Mouse (Mus musculus): ENCODE results near the gene Cmip.

Gene Cmip

DNA sequence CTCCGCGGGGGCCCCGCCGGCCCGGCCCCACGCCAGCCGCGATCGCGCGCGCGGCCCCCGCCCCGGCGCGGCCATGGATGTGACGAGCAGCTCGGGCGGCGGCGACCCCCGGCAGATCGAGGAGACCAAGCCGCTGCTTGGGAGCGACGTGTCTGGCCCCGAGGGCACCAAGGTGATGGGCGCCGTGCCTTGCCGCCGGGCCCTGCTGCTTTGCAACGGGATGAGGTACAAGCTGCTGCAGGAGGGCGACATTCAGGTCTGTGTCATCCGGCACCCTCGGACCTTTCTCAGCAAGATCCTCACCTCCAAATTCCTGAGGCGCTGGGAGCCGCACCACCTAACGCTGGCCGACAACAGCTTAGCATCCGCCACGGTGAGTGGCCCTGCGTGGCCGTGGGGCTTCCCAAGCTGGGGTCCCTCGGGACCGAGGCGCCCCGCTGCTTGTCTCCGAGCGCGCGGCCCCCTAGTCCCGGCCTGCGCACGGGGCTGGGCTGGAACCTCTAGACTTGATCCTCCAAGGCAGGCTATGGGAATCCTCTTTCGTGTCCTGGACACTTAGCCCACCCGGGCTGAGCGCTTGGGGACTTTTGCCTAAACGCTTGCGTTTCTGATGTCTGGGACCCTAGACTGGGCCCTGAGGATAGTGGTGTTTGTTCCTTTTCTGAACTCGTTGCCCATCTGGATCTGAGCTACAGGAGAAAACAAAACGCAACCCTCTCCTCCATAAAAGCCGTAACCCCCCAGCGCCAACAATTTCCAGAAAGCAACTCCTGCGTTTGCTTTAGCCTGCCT lies at the start of gene Cmip:
TSS of gene Cmip (plus strand) at position 36 of the 792 bp plus-strand sequence.
- DNase-seq, result peak; percentile 51

DNA sequence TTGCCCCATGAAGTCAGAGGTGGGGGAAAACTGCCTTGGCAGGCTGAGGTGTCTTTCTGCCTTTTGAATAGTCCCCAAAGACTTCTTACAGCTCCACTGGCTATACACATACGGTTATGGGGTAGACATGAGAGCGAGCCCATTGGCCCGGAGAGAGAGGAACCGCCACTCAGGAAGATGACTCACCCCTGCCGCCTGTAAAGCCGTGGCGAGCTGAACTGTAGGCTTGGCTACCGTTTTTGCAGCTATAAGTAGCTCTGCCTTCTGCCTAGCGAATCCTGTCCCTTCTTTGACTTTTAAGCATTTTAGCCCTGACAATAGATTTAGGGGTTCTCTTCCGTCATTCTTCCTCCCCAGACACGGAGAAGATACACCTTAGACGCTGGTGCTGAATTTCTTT lies 47.7 kb upstream of the Cmip start:
- DNase-seq, result no peak

DNA sequence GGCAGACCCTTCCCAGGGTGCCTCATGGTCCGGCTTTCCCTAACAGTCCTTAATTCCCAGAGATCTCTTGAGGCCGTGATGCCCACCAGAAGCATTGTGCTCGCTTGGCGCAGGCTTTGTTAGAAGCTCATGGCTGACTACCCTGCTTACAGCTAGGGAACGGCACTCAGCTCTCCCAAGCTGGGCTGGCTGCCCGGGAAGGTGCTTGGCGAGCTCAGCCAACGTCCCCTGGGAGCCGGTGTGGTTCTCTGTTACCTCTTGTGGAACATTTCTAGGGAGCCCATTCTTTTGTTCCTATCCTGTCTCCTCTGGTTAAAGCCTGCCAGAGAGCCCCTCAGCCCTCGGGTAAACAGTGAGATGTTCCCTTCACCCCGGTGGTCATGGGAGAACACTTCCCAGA lies 44.8 kb upstream of the Cmip start:
- DNase-seq, result peak; percentile 32

DNA sequence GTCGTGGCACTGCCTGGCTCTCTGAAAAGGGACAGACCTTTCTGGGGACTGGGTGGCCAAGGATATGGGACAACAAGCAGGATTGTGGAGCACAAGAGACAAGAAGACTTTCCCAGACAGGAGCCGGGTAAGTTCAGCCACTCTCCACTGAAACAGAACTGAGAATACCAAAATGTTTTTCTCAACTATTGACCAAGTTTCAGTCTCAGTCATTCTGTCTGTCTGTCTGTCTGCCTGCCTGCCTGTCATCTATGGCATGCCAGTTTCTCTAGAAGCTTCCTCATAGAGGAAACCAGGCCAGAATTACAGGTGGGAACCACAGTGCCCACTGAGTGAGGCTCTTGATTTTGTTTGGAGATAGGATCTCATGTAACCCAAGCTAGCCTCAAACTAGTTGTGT lies 39.1 kb upstream of the Cmip start:
- no peak for DNase-seq

DNA sequence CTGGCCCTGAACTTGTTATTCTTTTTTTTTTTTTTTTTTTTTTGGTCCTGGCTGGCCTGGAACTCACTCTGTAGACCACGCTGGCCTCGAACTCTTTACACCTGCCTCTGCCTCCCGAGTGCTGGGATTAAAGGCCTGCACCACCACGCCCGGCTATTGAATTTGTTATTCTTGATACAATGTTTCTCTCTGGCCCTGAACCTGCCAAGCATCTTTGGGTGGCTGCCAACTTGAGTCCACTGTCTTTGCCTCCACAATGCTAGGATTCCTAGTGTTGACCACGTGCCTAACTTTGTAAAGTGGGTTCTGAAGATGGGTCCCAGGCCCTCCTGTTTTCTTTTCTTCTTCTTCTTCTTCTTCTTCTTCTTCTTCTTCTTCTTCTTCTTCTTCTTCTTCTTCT lies 34.5 kb upstream of the Cmip start:
- DNase-seq, result no peak

DNA sequence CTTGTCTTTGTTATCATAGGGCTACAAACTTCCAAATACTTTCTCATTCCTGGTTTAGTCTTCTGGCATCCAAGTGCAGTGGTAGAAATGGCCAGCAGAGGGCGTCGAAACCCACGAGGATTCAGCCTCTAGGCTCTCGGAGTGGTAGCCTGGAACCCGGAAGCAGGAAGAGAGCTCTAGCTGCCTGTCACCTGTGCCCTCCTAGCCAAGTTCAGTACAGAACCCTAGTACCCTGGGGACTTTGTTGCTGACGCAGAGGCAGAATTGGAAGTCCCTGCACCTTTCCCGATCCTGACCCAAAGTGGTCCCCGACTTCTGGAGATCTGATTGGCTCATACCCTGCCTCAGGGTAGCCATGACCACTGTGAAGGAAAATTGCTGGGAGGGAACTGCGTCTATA lies 32.2 kb upstream of the Cmip start:
- DNase-seq, result peak; percentile 78

DNA sequence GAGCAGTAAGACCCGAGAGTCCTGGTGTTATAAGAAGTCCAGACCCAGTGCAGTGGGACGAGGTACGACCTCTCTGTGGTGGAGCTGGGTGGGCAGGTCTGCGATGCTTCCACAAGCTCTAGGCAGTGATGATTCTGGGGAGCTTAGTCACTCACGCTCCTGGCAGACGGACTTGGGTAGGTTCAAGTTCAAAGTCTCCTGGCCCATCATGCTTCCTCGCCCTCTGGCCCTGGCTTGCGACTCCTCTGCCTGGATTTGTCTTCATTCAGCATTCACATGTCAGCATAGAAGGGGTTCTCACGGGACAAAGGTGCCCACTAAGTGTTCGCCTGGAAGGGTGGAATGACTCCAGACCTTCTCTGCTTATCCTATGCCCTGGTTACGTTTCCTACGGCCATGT lies 30.6 kb upstream of the Cmip start:
- DNase-seq, result no peak

DNA sequence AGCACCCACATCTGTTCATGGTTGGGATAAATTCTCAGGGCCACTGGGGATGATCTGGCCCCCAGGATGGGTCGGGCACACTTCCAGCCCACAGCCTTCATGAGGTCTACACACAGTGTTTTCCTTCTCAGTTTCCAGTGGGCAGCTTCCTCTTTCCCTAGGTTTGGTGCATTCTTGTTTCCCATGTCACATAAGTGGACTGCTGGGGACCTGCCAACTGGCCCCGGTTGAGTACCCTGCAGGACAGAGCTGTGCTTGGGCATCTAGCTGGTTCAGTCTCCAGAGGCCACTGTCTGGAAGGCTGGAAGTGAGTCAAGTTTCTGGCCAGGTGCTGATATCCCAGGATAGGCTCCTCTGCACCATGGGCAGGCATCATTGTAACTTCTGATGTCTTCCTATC lies 29.5 kb upstream of the Cmip start:
- DNase-seq, result no peak

DNA sequence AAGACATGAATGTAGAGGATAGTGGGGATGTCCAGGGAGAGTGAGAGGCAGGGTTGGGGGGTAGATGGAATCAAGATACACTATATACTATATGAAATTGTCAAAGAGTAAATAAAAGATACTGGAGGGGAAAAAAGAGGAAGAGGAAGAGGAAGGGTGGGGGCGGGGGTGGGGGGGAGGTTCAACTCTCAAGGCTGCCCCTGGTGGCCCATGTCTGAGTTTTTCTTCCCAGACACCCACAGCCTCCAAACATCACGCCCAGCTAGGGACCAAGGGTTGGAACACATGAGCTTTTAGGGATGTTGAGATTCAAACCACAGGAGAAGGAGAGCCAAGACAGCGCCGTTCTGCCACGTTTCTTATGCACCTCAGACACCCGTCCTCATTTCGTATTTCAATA lies 23.7 kb upstream of the Cmip start:
- no peak for DNase-seq

DNA sequence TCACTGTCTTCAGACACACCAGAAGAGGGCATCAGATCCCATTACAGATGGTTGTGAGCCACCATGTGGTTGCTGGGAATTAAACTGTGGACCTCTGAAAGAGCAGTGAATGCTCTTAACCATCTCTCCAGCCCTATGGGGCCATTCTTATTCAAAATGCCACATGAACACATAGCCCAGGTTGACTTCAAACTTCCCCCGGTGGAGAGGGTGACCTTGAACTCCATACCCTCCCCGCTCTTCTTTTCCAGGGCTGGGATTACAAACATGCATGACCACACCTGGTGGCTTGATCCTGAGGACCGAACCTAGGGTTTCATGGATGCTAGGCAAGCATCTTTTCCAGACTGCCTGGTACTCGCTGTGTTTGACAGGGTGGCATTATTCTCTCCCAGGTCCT lies 20.3 kb upstream of the Cmip start:
- DNase-seq, result no peak

DNA sequence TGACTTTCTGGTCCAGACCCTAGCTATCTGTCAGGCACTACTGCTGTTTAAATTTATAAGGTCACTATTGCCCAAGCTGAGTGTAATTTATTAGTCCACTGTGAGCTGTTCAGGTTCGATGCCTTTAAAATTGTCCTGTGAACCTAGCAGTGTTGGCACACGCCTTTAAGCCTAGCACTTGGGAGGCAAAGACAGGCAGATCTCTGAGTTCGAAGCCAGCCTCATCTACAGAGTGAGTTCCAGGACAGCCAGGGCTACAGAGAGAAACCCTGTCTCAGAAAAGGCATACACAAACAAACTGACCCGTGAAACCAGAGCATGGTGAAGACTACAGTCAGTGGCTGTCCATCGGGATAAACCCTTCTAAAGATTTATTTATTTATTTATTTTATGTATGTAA lies 16.5 kb upstream of the Cmip start:
- no peak for DNase-seq

DNA sequence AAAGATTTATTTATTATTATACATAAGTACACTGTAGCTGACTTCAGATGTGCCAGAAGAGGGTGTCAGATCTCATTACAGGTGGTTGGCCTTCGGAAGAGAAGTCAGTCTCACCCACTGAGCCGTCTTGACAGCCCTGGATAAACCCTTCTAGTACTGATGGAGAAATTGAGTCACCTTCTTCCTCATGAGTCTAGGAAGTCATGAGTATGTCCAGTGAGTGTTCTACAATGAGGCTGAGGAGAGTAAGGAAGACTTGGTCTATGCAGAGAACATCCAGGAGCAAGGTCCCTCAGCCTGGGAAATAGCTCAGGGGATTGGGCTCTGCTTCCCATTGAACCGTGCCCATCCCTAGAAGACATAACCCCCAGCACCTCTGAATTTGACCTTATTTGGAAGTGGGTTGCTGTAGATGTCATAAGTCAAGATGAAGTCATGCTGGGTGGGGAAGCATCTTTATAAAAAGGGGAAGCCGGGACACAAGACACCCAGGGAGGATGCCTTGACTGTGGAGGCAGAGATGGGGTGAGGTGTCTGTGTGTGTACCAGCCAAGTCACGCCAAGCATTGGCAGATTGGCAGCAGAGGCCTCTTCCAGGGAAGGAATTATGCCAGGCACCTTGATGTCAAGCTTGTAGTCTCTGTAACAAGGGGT lies 15.9 kb upstream of the Cmip start:
- DNase-seq, result no peak

DNA sequence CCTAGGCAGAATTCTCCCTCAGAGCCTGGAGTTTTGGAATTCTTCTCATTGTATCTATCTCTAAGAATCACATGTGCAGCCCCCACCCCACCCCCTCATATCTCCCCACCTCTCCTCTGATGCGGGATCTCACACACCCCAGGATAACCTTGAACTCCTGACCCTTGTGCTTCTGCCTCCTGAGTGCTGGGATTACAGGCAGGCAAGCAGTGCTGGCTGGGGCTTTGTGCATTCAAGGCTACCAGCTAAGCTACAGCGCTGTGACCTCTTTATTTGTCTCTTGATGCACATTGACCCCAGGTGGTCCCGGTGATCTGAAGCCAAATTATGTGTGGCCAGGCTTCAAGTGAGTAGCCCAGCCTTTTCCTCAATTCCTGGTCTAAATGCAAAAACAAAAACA lies 15.0 kb upstream of the Cmip start:
- no peak for DNase-seq

DNA sequence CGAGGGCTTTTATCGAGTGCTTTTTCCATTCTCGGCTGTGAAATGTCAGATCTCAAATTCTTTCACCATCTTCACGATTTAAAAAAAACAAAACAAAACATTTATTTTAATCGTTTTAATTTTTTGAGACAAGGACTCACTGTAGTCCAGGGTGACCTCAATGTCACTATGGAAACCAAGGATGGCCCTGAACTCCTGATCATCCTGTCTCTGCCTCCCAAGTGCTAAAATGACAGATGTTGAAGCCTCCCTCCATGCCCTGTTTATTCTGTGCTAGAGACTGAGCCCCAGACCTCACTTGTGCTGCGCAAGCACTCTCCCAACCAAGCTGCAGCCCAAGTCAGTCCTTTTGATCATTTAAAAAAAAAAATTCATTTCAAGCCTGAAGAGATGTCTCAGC lies 14.6 kb upstream of the Cmip start:
- no peak for DNase-seq

DNA sequence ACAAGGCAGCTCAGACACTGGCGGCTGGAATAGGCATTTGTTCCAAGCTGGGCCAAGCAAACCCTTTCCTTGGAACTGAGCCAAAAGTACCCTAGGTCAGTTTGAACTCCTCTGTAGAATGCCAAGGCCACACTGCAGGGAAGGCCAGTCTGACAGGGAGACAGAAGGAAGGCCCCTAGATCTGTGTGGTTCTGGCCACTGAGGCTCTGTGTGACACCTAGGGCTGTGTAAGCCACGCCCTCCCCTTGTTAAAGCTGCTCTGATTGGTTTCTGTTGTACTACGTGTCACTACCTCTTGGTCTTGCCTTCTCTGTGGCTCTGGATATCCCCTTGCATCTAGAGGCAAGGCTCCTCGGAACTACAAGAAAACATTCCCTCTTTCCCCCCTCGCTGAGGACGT lies 12.3 kb upstream of the Cmip start:
- no peak for DNase-seq

DNA sequence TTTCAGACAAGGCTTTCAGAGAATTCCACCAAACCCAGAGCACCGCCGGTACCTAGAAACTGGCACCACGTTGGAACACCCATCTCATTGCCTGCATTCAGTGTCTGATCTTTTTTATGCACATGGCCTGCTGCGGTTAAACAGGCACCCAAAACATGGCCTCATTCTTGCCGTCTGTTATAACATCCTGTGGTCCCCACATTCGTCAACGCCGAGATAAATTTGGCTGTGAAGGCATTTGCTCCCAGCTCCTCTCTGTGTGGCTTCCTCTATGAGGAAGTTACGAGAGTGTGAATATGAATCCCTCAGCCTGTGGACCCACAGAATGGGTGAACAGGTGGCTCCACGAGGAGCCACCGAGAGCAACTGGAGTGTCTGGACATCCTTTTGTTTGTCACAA lies 8.5 kb upstream of the Cmip start:
- DNase-seq, result no peak

DNA sequence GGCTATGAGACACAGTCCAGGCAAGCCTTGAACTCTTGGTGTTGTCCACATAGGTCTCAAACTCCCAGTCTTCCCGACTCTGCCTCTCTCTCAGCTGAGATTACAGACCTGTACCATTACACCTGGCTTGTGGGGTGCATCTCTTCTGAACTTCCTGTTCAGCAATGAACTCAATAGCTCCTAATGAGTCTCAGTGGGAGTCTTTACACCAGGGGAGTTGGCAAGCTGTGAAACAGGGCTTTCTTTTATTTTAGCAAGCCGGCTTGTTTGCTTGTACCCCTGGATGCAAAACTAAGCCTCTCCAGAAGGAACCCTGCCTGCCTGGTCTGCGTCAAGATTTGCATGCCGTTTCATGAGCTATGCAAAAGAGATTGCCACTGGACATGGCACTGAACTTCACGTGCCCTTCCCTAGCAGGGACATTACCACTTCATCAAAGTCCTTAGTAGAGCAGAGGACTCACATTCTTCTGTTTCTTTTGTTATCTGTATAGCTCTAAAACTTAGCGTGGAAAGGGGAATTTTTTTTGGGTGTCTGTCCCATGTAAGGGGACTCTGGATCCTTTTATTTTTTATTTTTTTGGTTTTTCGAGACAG lies 5.7 kb upstream of the Cmip start:
- DNase-seq, result no peak

DNA sequence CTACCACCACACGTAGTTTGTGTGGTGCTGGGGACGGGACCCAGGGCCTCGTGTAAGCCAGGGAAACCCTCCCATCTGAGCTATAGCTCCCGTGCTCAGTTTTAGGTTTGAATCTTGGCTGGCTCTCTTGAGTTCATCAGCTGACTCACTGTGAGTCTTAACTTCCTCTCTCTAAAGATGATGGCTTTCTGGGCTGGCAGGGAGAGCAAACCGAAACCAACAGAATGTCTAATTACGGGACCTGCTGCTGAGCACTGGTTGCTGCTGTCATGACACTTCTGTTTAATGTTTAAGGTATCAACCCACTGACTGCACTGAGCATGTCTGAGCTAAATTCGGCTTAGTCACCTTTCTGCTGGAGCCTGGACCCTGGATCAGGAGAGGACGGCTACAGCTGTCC lies 4.2 kb upstream of the Cmip start:
- DNase-seq, result no peak

DNA sequence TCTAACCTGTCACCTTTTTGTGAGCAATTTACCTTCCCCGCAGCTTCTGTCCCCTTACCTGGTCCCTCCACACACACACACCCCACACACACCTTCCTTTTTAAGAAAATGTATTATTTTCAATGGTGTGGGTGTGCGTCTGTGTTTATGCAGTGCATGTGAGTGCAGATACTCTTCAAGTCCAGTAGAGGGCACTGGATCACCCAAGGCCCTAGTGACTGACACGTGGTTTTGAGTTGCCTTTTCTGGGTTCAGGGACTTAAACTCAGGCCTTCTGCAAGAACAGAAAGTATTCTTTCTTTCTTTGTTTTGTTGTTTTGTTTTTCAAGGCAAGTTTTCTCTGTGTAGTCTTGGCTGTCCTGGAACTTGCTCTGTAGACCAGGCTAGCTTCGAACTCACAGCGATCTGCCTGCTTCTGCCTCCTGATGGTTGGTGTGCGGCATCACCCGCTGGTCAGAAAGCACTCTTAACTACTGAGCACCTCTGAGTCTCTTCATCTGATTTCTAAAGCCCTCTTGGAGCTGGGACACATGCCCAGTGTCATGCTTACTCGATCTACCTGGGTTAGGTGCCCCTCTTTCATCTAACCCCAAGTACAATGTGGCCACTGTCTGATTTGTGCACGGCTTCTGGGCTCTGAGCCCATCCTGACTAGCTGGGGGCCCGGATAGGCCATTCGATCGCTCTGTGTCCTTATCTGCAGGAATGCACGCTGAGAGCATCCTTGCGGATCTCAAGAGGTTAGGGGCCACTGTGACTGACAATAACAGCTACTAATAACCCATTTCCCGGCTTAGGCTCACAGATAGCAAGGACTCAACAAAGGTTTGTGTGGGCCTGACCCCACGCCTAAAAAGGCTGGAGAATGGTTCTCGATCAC lies 3.2 kb upstream of the Cmip start:
- no peak for DNase-seq

DNA sequence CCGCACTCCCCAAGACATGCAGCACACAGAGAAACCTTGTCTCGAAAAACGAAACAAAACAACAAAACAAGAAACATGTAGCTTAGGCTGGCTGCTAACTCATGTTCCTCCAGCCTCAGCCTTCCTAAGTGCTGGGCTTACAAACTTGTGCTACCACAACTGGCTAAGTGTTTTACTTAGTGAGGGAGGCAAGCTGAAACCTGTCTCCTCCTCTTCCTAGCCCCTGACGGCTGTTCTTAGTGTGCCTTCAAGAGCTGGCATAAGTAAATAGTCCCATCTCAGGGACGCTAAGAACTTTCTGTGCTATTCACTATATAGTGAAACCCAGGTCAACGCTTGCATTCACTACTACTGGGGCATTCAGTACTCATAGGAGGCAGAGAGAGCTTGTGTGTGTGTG lies 2.4 kb upstream of the Cmip start:
- no peak for DNase-seq

DNA sequence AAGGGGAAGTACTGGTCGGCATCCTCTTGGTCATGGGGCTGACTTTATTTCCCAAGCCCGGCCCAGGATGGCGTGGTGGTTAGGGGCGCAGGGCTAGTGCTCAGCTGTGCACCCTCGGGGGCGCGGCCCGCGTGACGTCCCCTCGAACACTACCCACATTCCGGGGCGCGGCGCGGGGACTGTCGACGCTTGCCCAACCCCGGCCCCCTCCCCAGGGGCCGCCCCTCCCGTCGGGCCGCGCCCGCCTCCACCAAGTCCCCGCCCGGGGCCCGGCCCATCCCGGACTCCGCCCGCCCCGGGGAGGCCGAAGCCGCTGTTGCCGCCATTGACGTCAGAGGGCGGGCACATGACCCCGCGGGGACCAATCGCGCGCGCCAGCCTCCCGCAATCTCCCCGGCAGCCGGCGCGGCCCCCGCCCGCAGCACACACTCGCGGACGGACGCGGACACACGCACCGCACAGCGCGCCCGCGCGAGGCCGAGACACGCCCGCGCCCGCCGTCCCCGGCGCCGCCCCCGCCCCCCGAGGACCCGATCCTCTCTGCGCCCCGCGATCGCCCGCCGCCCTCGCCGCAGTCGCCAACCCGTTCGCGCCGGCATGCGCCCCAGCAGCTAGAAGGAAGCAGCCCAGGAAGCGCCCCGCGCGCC lies 449 bp upstream of the Cmip start:
- DNase-seq, result peak; percentile 98

DNA sequence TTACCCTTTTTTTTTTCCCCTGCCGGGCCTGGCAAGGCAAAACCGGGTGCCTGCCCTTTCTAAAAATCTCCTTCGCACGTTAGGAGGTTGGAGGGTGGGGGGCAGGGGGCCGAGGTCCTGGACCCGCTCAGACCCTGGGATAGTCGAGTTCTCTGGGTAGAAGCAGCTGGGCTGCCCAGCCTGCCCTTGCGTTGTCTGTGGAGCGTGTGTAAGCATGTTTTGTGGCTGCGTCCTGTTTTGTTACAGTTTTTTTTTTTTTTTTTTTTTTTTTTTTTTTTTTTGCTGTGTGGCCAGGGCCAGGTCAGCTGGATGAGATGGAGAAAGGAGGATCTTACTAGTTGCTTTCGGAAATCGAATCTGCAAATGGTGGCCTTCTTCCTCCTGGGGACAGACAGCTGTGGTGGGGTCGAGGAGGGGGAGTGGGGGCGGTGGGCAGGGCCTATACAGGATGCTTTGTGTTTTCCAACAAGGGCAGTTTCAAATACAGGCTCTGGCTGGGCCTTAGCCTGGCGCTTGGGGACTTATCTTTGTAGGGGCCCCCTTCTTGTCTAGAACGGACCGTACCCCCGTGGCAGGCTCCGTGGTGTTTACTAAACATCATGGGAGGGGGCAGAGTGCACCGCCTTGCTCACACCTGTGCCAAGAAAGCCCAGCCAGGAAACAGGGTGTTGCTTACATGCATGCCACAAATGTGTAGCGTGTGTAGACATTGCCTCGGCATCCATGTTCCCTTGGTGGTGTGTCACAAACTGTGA lies 1.1 kb downstream of the Cmip start:
- no peak for DNase-seq

Data from right cerebral cortex, postnatal 25 days (tissue).